Mouse (Mus musculus) liver, postnatal 0 days (tissue): ENCODE data around the gene Usp26.

Experiments
- CTCF ChIP-seq: sonication (generic); IDR thresholded peaks from 2 replicates; pipeline ENCODE4 v1.5.1; 2016; ENCODE audit warnings: antibody characterized with exemption, low read depth
- EP300 ChIP-seq: IDR thresholded peaks from 2 replicates; pipeline ENCODE4 v1.6.1; 2016; ENCODE audit warnings: antibody characterized with exemption, low read depth, mild to moderate bottlenecking

GRCm38 (mm10) chrX:51714086-51714745 lies 86.8 kb downstream of the Usp26 start:
- TF ChIP-seq EP300: no peak
- no peak for TF ChIP-seq CTCF
